Comparison of ENCODE assay signal across 10 mouse cellular contexts in genomic region chr13:43268539-43269327, GRCm38 (mm10). TPM values are rescaled to one million over a fixed set of nuclear protein-coding genes. Genes with fewer than 3 reads are reported as not detected.
DNase-seq lines count a peak whose midpoint lies in the region; ATAC-seq lines count a peak whose summit lies in the region.
"Had no signal": no experiment of that assay in that cellular context is flagged by ENCODE, and none has a peak within 500 bp of the region (broad histone marks: within the 10 kb centered on the region; RNA-seq: fewer than 3 reads in every experiment).

No protein-coding gene starts in this region.

- peak; percentile 91 for ATAC-seq in monocyte, adult 5-6 weeks (replicated peaks; ENCODE audit: insufficient number of reproducible peaks, low FRiP score, low TSS enrichment, poor library complexity, severe bottlenecking)

- peak; percentile 27 for DNase-seq in embryo, embryonic 10 days (ENCODE audit: low spot score)
- no peak for DNase-seq in embryo, embryonic 11 days
- peak; percentile 64 for DNase-seq in 3T3-L1 (ENCODE audit: low read depth, low spot score)
- DNase-seq in c-Kit-positive CD71-negative TER-119-negative erythroid progenitor cells, embryonic 14.5 days (ENCODE audit: low read depth) = peak; percentile 40
- DNase-seq in heart, postnatal 10 days = no peak
- DNase-seq in kidney, adult 18-20 months = no peak
- no peak for DNase-seq in layer of hippocampus, adult 11-12 months (ENCODE audit: low spot score)
- DNase-seq: cerebellum, adult 9-11 months; kidney, postnatal 36 days had no signal

- intact Hi-C loops in heart, postnatal 10 days (cut with DNase I) = no loop called here

RNA-seq across cellular contexts. Expression of gene Gfod1, which starts 35.2 kb away (rescaled TPM):
- 19.6 to 26.1 TPM (median 20.8 TPM) in 3 replicates for total RNA-seq in monocyte, adult 5-6 weeks (2017)
- total RNA-seq in heart, postnatal 10 days (2021) = 10 to 100 TPM; 28.8 to 34.0 TPM

Comparison
In these comparisons a context has a peak if more than half of its experiments do, and no peak if none do; other contexts are left out.
1. DNase-seq: peak in embryo, embryonic 10 days (single experiment), 3T3-L1 (single experiment) and c-Kit-positive CD71-negative TER-119-negative erythroid progenitor cells, embryonic 14.5 days (single experiment); none in embryo, embryonic 11 days (single experiment), heart, postnatal 10 days (0 of 2), kidney, adult 18-20 months (single experiment) and layer of hippocampus, adult 11-12 months (single experiment).